In the genomic region with DNA sequence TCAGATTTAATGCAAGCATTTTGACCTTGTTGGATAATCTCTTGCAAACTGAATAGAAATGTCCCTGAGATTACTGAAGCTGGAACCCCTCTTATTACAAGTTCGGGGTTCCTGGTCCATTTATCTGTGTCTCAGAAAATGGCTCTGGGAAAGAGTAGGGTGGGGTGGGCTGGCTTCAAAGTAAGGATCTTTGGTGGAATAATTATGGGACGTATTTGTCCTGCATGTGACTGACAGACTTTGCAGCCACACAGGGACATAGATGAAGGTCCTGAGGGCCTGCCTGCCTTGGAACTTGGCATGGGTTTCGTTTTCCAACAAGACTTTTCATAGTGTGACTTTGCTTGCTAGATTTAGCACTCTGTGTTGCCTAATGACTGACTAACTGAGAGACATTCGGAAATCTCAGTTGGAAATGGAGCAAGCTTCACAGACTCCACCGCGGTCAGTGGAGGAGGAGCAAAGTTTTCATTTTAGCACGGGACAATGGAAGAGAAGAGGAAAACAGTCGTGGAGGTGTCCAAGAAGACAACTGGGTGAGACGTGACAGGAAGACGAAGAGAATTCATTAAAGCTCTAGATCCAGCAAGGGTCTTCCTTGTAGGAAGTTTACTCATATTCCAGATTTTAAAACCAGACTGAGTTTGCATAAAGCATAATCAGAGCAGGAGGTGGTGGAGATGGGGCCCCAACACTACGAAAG, we compare ENCODE assay signal across 9 mouse cellular contexts. TPM values are rescaled to one million over a fixed set of nuclear protein-coding genes. Genes with fewer than 3 reads are reported as not detected.
A peak's percentile ranks its signal among the peaks of the same experiment; 100 is the strongest.
DNase-seq lines count a peak whose midpoint lies in the region; ATAC-seq and TF ChIP-seq lines count a peak whose summit lies in the region.
"Had no signal": no experiment of that assay in that cellular context is flagged by ENCODE, and none has a peak within 500 bp of the region (broad histone marks: within the 10 kb centered on the region; RNA-seq: fewer than 3 reads in every experiment).

No protein-coding gene starts in this region.

- no peak for TF ChIP-seq CTCF in brain, embryonic 14.5 days (IDR thresholded peaks at IDR 0.05; ENCODE audit: borderline replicate concordance, extremely low read depth, insufficient read depth, insufficient read length)
- no peak for TF ChIP-seq CTCF in thymus, adult 2 months (IDR thresholded peaks at IDR 0.05; ENCODE audit: borderline replicate concordance, control insufficient read depth, extremely low read depth, insufficient read depth, low read length, poor library complexity)

- H3K9ac ChIP-seq in heart, embryonic 13.5 days = no peak overlapping the region
- peak overlapping the region; percentile 96 for H3K9ac ChIP-seq in hindbrain, embryonic 13.5 days
- peak overlapping the region; percentile 95 for H3K9ac ChIP-seq in midbrain, embryonic 14.5 days (replicated peaks; ENCODE audit: low read length)

- no peaks in the 10 kb centered on the region for H3K9me3 ChIP-seq in heart, embryonic 13.5 days
- H3K9me3 ChIP-seq in hindbrain, embryonic 13.5 days = no peaks in the 10 kb centered on the region
- H3K9me3 ChIP-seq in midbrain, embryonic 14.5 days (ENCODE audit: control insufficient read depth, low read length) = no peaks in the 10 kb centered on the region
- H3K9me3 ChIP-seq: megakaryocyte, embryonic 14.5 days had no signal

- peak overlapping the region; percentile 99 for H3K4me2 ChIP-seq in heart, embryonic 13.5 days
- H3K4me2 ChIP-seq in hindbrain, embryonic 13.5 days = peak overlapping the region; percentile 62
- H3K4me2 ChIP-seq in midbrain, embryonic 14.5 days (ENCODE audit: low read length) = peak overlapping the region; percentile 56

- peaks cover 12% of the 10 kb centered on the region; the same call in 1 of the 2 replicates for H3K4me1 ChIP-seq in heart, embryonic 13.5 days
- H3K4me1 ChIP-seq in hindbrain, embryonic 13.5 days (replicated peaks) = peaks cover 20% of the 10 kb centered on the region
- H3K4me1 ChIP-seq in midbrain, embryonic 14.5 days (ENCODE audit: control insufficient read depth, insufficient read depth, low read length) = peaks cover 7% of the 10 kb centered on the region; the same call in 1 of the 2 replicates
- H3K4me1 ChIP-seq in thymus, adult 2 months (replicated peaks; ENCODE audit: control insufficient read depth, insufficient read depth, low read length) = no peaks in the 10 kb centered on the region

- 20% methylated on average over 11 of the region's 11 CpGs for WGBS in heart, embryonic 13.5 days
- WGBS in hindbrain, embryonic 13.5 days = 17% methylated on average over 11 of the region's 11 CpGs
- 15% methylated on average over 11 of the region's 11 CpGs for WGBS in midbrain, embryonic 14.5 days
- 29% methylated on average over 11 of the region's 11 CpGs for WGBS in thymus, adult 2 months

- peak overlapping the region; percentile 76 for H3K4me3 ChIP-seq in heart, embryonic 13.5 days
- H3K4me3 ChIP-seq in hindbrain, embryonic 13.5 days = peak overlapping the region; percentile 80
- H3K4me3 ChIP-seq in midbrain, embryonic 14.5 days (replicated peaks; ENCODE audit: low read depth, low read length) = peak overlapping the region; percentile 82
- H3K4me3 ChIP-seq in thymus, adult 2 months (ENCODE audit: control insufficient read depth, insufficient read depth, low read length) = no peak overlapping the region

- peaks cover 53% of the 10 kb centered on the region for H3K27me3 ChIP-seq in heart, embryonic 13.5 days (replicated peaks)
- H3K27me3 ChIP-seq in hindbrain, embryonic 13.5 days = peaks cover 6% of the 10 kb centered on the region; the same call in 1 of the 2 replicates
- H3K27me3 ChIP-seq in midbrain, embryonic 14.5 days (ENCODE audit: control insufficient read depth, insufficient read depth, low read length) = 0 out of 2 replicates have a peak, but pooled peaks cover 3% of the 10 kb centered on the region
- peaks cover 2% of the 10 kb centered on the region; the same call in 1 of the 2 replicates for H3K27me3 ChIP-seq in thymus, adult 2 months (ENCODE audit: control insufficient read depth, insufficient read depth, low read length)

- intact Hi-C loops in heart, postnatal 25 days (cut with DNase I) = no loop called here

- TF ChIP-seq POLR2A in brain, embryonic 14.5 days (IDR thresholded peaks at IDR 0.05; ENCODE audit: borderline replicate concordance, extremely low read depth, insufficient read depth, insufficient read length, poor library complexity, severe bottlenecking) = no peak
- TF ChIP-seq POLR2A in thymus, adult 2 months (IDR thresholded peaks at IDR 0.05; ENCODE audit: control insufficient read depth, extremely low read depth, insufficient read depth, low read length, poor library complexity) = no peak

- H3K27ac ChIP-seq in heart, embryonic 13.5 days (replicated peaks) = no peak overlapping the region
- peak overlapping the region; percentile 99 for H3K27ac ChIP-seq in hindbrain, embryonic 13.5 days
- peak overlapping the region; percentile 99 for H3K27ac ChIP-seq in midbrain, embryonic 14.5 days (replicated peaks; ENCODE audit: low read depth, low read length)
- H3K27ac ChIP-seq in thymus, adult 2 months (ENCODE audit: control insufficient read depth, insufficient read depth, low read length) = no peak overlapping the region

- DNase-seq in heart, postnatal 25 days (ENCODE audit: low spot score) = no peak
- DNase-seq in brain, embryonic 14.5 days (ENCODE audit: low read depth) = peak; percentile 26
- peak; percentile 16 for DNase-seq in midbrain, embryonic 14.5 days
- DNase-seq in urinary bladder, postnatal 10 days (ENCODE audit: low spot score) = no peak
- no peak for DNase-seq in thymus, adult 2 months
- DNase-seq in spleen, postnatal 36 days (ENCODE audit: low spot score in 2 of 2) = no peak

- H3K36me3 ChIP-seq in heart, embryonic 13.5 days = no peaks in the 10 kb centered on the region
- H3K36me3 ChIP-seq in hindbrain, embryonic 13.5 days = no peaks in the 10 kb centered on the region
- no peaks in the 10 kb centered on the region for H3K36me3 ChIP-seq in midbrain, embryonic 14.5 days (ENCODE audit: control insufficient read depth, insufficient read depth, low read length)
- no peaks in the 10 kb centered on the region for H3K36me3 ChIP-seq in thymus, adult 2 months (ENCODE audit: control insufficient read depth, insufficient read depth, low read length)

- no peak for ATAC-seq in heart, embryonic 13.5 days (ENCODE audit: extremely low read depth, insufficient number of reproducible peaks, low FRiP score, low TSS enrichment)
- no peak for ATAC-seq in hindbrain, embryonic 13.5 days (ENCODE audit: low FRiP score)
- ATAC-seq in midbrain, embryonic 14.5 days (ENCODE audit: low FRiP score, low TSS enrichment) = no peak

RNA-seq across cellular contexts. Expression of gene Ctnnd2, which starts 0.7 kb away (rescaled TPM):
- 0.91 and 1.4 TPM in 2 replicates for polyA plus RNA-seq in heart, embryonic 13.5 days (2015; fragmentation: Nextera tagmentation; extraction: Ambion mirVana)
- total RNA-seq in heart, postnatal 25 days (2021) = under 1 TPM; 0.14 to 0.18 TPM
- 57.9 and 105 TPM in 2 replicates for polyA plus RNA-seq in brain, embryonic 14.5 days (2012; rRNA removed)
- polyA plus RNA-seq in hindbrain, embryonic 13.5 days (2015; fragmentation: Nextera tagmentation; extraction: Ambion mirVana) = 52.5 and 59.6 TPM in 2 replicates
- 61.2 and 74.9 TPM in 2 replicates for polyA plus RNA-seq in midbrain, embryonic 14.5 days (2014; fragmentation: Nextera tagmentation; extraction: Ambion mirVana)
- 4.6 and 5.6 TPM in 2 replicates for polyA plus RNA-seq in thymus, adult 2 months (2012; rRNA removed)

Comparison
In these comparisons a context has a peak if more than half of its experiments do, and no peak if none do; other contexts are left out.
1. H3K27ac ChIP-seq: peak in hindbrain, embryonic 13.5 days (single experiment) and midbrain, embryonic 14.5 days (single experiment); none in heart, embryonic 13.5 days (single experiment) and thymus, adult 2 months (single experiment).
2. DNase-seq: peak in brain, embryonic 14.5 days (single experiment) and midbrain, embryonic 14.5 days (single experiment); none in heart, postnatal 25 days (single experiment), urinary bladder, postnatal 10 days (single experiment), thymus, adult 2 months (single experiment) and spleen, postnatal 36 days (0 of 2).
3. Peak in every context shown above with its lines, with median percentiles within 50 percentile points of each other: H3K4me2 ChIP-seq.